Mouse (Mus musculus) G1E (cell line): ENCODE measurements around the gene Lrrc31. TPM values are rescaled to one million over a fixed set of nuclear protein-coding genes. Genes with fewer than 3 reads are reported as not detected.

ENCODE experiments used
- ATAC-seq: 2 replicates; pipeline ENCODE4 v1.8.0; 2016; ENCODE audit warnings: mild to moderate bottlenecking; ENCODE audit not compliant: insufficient number of reproducible peaks, poor library complexity, low FRiP score, severe bottlenecking; ENCODE audit errors: extremely low read depth
- DNase-seq: peaks from one replicate; pipeline ENCODE4 v3.0.0; 2012; ENCODE audit warnings: low spot score
- H3K27me3 ChIP-seq: 2 replicates; pipeline ENCODE4 v1.6.1; 2012; ENCODE audit warnings: mild to moderate bottlenecking, low read length, inconsistent platforms; ENCODE audit not compliant: insufficient read depth
- H3K36me3 ChIP-seq: replicated peaks from 2 replicates; pipeline ENCODE3; 2012; ENCODE audit warnings: mild to moderate bottlenecking, inconsistent platforms
- H3K4me1 ChIP-seq: 2 replicates; pipeline ENCODE4 v1.6.1; 2012; ENCODE audit warnings: low read depth, low read length, inconsistent platforms, mixed read lengths; ENCODE audit not compliant: insufficient read depth
- H3K4me3 ChIP-seq: 2 replicates; pipeline ENCODE4 v1.5.1; 2012; ENCODE audit warnings: low read depth, mild to moderate bottlenecking, inconsistent platforms, low read length, moderate library complexity, mixed read lengths
- H3K9me3 ChIP-seq: replicated peaks from 2 replicates; pipeline ENCODE4 v1.6.1; 2012; ENCODE audit warnings: inconsistent platforms
- CTCF ChIP-seq: IDR thresholded peaks from 2 replicates; pipeline ENCODE4 v1.5.1; 2012; ENCODE audit warnings: low read depth, low read length, inconsistent platforms, mixed read lengths
- GATA1 ChIP-seq: IDR thresholded peaks from 2 replicates; pipeline ENCODE4 v1.6.1; 2012; ENCODE audit warnings: borderline replicate concordance, low read length, inconsistent platforms, mixed read lengths
- GATA2 ChIP-seq: IDR thresholded peaks from 2 replicates; pipeline ENCODE4 v1.6.1; 2012; ENCODE audit warnings: low read depth, low read length, inconsistent platforms, borderline replicate concordance
- POLR2AphosphoS5 ChIP-seq: IDR thresholded peaks from 2 replicates; pipeline ENCODE4 v1.6.1; 2012; ENCODE audit warnings: low read depth, low read length, inconsistent platforms; ENCODE audit not compliant: insufficient replicate concordance
- TAL1 ChIP-seq: conservative IDR thresholded peaks from 2 replicates; pipeline ENCODE4 v1.6.1; 2012; ENCODE audit warnings: low read depth, low read length, inconsistent platforms, mixed read lengths
- polyA plus RNA-seq: library from polyadenylated mRNA; stranded (reverse); fragments of >175 nt; gene quantifications from 2 replicates; pipeline ENCODE4 v1.2.3, GENCODE M21; 2012
- total RNA-seq, 2 experiments: library from RNA; stranded (forward) in 1 of 2; stranded (reverse) in 1 of 2; fragments of 200-1000 nt in 1 of 2; fragments of >200 nt in 1 of 2; fragmentation: Nextera tagmentation in 1 of 2; gene quantifications; 2 replicates each; pipeline ENCODE4 v1.2.3; 2014 to 2017

Gene Lrrc31
- total and polyA plus RNA-seq, 3 experiments = 1.7 TPM; not detected in 2

DNA sequence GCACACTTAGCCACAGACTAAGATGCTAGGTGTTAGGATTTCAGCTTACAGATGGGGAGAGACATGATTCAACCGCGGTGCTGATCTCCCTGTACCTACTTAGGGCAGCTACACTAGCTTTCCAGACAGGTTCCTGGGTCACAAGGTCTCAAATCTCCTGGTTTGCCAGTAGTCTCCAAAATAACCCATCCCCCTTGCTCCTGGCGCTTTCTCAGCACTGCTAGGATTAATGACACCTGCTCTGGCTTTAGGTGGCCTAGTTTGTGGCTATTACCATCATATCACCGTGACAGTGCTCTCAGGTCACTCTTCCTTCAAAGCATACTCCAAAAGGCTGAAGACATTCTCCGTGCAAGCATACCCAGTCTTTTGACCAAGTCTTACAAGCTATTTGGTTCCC, 29.4 kb upstream of the Lrrc31 start:
- Histone ChIP-seq H3K9me3 (no peaks in the 10 kb centered on the region), H3K36me3 (no peaks in the 10 kb centered on the region), H3K4me3 (no peak overlapping the region), H3K27me3 (peaks cover 21% of the 10 kb centered on the region), H3K4me1 (no peaks in the 10 kb centered on the region)
- ATAC-seq = no peak
- no peak for DNase-seq
- TF ChIP-seq GATA1 (no peak), TAL1 (no peak), POLR2AphosphoS5 (no peak), GATA2 (no peak), CTCF (no peak)

DNA sequence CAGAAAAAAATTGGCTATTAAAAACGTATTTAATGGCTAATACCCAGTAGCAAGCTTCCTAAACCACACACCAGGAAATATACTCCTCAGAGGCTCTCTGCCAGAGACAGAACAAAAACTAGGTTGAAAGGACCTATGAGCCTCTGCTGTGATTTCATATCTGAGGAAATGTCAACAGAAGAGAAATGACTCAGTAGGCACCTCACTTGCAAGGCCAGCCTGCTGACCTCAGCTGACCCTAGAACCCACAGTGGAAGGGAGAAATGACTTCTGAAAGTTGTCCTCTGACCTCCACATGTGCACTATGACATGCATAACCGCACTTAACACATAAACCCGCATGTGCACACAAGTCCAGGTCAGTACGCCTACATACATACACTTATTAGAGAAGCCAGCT, 27.6 kb upstream of the Lrrc31 start:
- TF ChIP-seq GATA2 = no peak
- no peak for TF ChIP-seq CTCF
- no peak for TF ChIP-seq POLR2AphosphoS5
- no peak for TF ChIP-seq TAL1
- no peak for TF ChIP-seq GATA1
- peaks cover 16% of the 10 kb centered on the region for H3K27me3 ChIP-seq
- ATAC-seq (no peak), DNase-seq (no peak)
- H3K9me3 ChIP-seq = no peaks in the 10 kb centered on the region
- no peaks in the 10 kb centered on the region for H3K36me3 ChIP-seq
- no peaks in the 10 kb centered on the region for H3K4me1 ChIP-seq
- H3K4me3 ChIP-seq = no peak overlapping the region

DNA sequence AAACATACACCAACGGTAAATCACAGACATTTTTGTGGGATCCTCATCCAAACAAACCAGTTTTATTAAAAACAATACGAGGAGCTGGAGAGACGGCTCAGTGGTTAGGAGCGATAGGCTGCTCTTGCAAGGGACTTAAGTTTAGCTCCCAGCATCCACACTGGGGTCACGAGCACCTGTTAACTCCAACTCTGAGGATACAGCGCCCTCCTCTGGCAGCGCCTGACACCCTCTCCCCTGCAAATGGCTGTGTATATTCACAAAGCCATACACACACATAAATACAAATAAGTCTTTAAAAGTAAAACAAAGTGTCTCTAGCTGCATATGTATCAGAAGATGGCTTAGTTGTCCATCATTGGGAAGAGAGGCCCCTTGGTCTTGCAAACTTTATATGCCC, 25.9 kb upstream of the Lrrc31 start:
- DNase-seq (no peak), ATAC-seq (no peak)
- no peaks in the 10 kb centered on the region for H3K9me3 ChIP-seq
- no peaks in the 10 kb centered on the region for H3K4me1 ChIP-seq
- H3K4me3 ChIP-seq = no peak overlapping the region
- H3K36me3 ChIP-seq = no peaks in the 10 kb centered on the region
- TF ChIP-seq CTCF = peak; percentile 12; the same call in 1 of the 2 replicates
- TF ChIP-seq POLR2AphosphoS5 = no peak
- peaks cover 20% of the 10 kb centered on the region for H3K27me3 ChIP-seq

GRCm38 (mm10) chr3:30724848-30725465, 25.3 kb upstream of the Lrrc31 start:
- Histone ChIP-seq H3K4me3 (no peak overlapping the region), H3K27me3 (peaks cover 20% of the 10 kb centered on the region), H3K9me3 (no peaks in the 10 kb centered on the region), H3K36me3 (no peaks in the 10 kb centered on the region), H3K4me1 (no peaks in the 10 kb centered on the region)
- ATAC-seq = no peak
- TF ChIP-seq GATA1 = no peak
- no peak for TF ChIP-seq CTCF
- no peak for TF ChIP-seq GATA2
- no peak for TF ChIP-seq POLR2AphosphoS5
- TF ChIP-seq TAL1 = no peak
- DNase-seq = no peak

DNA sequence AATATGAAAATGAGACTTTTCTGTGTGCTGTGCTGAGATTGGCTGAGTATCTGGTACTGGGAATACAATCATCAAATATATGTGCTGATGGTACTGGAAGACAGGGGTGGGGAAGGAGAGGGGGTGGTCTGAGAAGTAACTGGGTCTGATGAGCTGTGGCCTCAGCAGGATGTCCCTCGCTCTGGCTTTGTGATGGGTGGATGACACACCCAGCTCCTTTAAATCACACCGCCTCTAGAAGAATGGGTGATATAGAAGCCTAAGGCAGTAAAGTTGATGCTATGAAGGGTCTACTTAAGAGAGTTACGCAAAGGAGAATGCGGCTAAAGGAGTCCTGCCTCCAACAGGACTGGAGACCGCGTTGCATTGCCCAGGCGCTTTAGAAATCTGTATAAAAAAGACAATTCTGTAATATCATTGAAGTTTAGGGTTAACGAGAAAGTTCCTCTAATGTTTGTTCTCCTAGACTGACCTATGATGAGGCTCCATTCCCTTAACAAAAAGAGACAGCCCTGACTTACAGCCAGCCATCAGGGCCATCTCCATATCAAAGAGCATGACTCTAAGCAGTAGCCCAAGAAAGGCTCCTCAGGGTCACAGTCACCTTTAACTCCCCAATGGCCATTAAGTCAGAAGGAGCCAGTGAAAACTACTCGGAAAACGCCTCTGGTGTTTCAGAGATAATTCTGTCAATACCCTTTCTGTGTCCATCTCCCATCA, 24.6 kb upstream of the Lrrc31 start:
- Histone ChIP-seq H3K4me3 (no peak overlapping the region), H3K36me3 (no peaks in the 10 kb centered on the region), H3K27me3 (peaks cover 20% of the 10 kb centered on the region), H3K9me3 (no peaks in the 10 kb centered on the region), H3K4me1 (no peaks in the 10 kb centered on the region)
- TF ChIP-seq GATA1 (no peak), CTCF (no peak), TAL1 (no peak), POLR2AphosphoS5 (no peak), GATA2 (no peak)
- DNase-seq = no peak
- ATAC-seq = no peak

DNA sequence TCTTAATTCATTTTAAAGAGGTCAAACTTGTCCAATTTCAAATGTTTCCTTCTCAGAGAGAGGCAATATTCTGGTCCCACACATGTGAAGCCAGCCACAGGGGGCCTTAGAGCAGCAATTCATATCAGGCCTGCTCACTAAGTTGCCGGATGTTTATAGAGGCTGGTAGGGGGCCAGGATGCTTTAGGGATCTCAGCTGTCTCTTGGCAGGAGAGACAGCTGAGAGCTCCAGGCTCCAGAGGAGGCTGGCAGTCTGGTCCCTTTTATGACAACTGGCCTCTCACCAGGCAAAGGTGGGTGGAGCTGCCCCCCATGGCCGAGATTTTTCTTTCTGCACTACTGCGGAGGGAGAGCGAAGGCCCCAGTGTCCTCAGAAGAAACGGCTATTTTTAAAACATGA, 23.5 kb upstream of the Lrrc31 start:
- no peak for TF ChIP-seq GATA1
- no peak for TF ChIP-seq POLR2AphosphoS5
- no peak for TF ChIP-seq GATA2
- no peak for TF ChIP-seq TAL1
- TF ChIP-seq CTCF = no peak
- Histone ChIP-seq H3K27me3 (peaks cover 23% of the 10 kb centered on the region), H3K9me3 (no peaks in the 10 kb centered on the region), H3K36me3 (no peaks in the 10 kb centered on the region), H3K4me1 (no peaks in the 10 kb centered on the region), H3K4me3 (no peak overlapping the region)
- ATAC-seq (no peak), DNase-seq (no peak)
